Mouse (Mus musculus) R1 (cell line): ENCODE measurements at regions not wholly inside any gene's neighbourhood (a gene's known extent, or its start where the extent isn't known, plus 50 kb on each side); places are given as distances from the start of the nearest gene placed in this dataset.

Experiments
- DNase-seq: peaks from one replicate; pipeline ENCODE4 v3.0.0-alpha.2; 2018; ENCODE audit warnings: low read depth, low spot score

DNA sequence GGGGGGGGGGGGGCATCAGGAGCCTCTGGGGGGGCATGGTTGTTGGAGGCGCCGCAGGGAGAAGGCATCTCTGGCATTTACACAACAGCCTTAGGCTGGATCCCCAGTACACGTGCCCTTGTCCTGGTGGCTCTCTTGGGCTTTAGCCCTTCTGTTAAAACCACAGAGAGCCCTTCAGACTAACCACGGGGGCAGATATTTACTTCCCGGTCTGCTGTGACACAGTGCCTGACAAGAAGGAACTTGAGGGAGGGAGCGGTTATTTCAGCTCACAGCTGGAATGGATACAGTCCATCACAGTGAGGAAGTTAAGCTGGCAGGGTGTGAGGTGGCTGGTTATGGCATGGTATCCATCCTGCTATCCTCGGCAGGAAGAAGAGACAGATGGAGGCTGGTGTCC lies 71.0 kb upstream of the Gm11733 start:
- DNase-seq = no peak

DNA sequence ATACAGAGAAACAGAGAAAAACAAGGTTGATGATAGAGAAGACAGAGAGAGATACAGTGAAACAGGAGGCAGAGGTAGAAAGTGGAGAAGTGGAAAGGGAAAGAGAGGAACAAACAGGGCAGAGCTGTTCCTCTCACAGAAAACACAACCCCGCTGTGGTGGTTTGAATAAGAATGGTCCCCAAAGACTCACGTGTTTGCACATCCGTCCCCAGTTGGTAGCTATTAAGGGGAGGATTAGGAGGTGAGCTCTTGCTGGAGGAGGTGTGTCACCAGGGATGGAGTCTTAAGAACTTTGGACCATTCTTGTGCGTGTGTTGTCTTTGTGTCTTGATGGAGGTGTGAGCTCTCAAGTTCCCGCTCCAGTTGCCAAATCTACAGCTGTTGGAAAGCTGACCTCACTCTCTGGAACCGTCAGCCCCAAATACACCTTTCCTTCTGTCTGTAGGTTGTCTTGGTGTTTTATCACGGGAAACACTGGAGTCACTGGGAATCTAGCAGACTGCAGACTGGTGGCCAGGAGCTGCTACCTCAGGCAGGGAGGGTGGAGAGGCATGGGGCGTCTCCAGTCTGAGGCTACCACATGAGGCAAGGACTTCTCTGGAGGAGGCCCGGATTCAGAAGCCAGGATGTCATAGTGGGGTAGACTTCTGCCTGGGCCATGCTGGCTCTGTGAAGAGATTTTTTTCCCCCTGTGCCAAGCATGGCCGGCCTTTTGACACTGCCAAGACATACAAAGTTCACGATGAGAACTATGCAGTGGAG lies 70.0 kb upstream of the Gm11733 start:
- peak; percentile 96 for DNase-seq

DNA sequence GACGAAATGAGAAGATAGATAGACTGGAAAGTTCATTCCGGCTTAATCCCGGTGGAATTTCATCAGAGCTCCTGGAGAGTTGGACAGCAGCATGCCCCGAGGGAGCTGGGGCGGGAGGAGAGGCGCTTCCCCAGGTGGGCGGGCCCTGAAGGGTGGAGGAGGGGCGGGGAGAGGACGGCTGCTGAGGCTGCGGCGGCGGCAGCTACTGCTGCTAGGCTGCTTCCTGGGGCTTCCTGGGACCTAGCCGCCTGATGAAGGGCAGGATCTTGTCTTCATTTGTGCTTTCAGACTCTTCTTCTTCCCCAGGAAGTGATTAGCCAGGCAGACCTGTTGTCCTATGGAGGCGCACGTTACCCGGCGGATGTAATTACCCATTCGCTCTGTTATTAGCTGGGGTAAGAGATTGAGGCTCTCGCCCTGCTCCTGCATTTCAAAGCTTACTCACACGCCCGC lies 69.3 kb upstream of the Gm11733 start:
- DNase-seq = peak; percentile 91

DNA sequence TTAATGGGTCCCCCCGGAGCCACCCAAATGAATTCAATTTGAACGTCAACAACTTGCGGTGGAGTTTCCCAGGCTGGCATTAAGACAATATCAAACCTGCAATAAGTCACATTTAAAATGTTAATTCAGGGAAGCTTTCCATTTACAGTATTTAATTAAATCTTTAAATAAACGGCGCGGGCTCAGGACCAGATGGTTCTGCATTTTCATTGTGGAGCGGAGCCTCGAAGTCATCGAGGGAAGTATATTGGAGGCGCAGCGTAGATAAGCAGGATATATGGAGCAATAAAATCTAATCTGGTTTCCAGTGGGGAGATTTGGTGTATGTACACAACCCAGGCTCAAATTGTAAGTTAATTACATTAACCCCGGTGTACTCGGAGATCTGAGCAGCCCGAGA lies 68.7 kb upstream of the Gm11733 start:
- no peak for DNase-seq

DNA sequence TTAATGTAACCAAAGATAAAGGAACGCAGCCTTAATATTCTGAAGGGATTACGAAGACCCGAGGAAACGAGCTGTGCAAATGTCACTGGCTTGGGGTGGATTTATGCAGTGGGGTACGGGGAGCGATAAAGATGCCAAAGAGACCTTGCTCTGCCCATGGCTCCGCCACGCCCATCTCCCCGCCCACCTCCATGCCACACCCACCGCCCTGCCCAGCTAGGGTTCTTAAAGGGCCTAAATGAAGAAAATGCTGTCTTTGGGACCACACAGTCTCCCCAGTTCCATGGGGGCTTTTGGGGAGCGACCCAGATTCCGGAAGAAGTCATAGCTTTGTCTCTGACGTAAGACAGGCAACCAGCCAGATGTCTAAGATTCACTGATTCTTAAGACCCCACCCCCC lies 68.2 kb upstream of the Gm11733 start:
- peak; percentile 53 for DNase-seq

DNA sequence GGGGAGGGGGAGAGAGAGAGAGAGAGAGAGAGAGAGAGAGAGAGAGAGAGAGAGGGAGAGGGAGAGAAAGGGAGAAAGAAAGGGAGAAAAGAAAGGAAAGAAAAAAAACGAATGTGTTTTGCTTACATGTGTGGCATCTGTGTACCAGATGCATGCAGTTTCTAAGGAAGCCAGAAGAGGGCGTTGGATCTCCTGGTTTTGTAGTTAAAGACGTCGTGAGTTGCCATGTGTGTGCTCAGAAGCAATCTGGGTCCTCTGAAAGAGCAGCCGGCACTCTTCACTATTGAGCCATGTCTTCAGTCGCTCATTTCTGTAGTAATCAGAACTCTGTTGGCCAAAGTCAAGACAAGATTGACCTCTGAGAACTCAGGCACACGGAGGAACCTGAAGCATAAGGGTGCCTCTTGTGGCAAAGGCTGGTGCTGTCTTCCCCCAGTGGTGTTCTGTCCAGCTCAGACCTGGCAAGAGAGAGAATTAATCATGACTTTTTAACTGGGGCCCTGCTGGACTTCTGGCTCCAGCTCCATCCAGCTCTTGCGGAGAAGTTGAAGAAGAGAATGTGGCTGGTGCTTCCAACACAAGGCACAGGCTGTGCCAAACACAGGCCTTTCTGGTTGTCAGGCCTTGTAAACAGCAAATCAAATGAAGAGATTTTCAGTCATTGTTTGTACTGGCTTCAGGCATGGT lies 67.0 kb upstream of the Gm11733 start:
- DNase-seq = peak; percentile 84

DNA sequence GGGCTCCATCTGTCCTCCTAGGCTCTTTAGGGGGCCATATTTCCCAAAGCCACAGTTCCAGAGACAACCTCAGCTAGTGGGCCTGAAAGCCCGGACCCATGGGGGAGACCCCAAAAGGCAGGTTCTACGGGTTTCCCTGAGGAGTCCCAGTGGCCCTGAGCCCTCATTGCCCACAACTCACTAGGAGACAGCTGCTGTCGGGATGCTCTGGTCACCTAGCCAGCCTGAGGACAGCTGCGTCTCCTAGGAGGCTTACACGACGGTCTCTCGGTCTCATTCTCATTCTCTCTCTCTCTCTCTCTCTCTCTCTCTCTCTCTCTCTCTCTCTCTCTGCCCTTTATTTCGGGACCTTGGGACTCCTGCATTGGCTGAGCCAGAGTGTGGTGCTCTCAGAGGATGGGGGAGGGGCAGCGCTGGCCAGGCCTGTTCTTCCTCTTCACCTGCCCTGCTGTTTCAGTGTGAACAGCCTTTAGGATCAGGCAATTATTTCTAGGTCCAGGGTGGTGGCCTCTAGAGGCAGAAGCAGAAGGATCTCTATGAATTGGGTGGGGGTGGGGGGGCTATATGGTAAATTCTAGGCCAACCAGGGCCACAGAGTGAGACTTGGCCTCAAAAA lies 66.1 kb upstream of the Gm11733 start:
- DNase-seq = no peak

DNA sequence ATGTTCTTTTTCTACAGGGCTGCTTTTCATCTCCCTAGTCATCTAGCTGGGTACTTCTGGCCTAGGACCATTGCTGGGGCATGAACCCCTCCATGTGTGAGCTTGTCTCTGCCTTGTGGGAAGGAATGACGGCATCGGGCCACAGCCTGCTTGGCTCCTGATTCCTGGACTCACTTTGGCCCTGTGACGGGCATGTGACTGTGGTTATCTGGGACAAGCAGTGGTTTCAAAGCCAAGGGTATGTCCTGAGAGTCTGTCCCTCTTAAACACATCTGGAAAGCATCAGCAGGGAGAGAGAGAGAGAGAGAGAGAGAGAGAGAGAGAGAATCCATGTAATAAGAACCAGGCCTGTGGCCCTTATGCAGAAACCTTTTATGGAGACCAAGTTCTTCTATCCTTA lies 65.2 kb upstream of the Gm11733 start:
- DNase-seq = no peak

DNA sequence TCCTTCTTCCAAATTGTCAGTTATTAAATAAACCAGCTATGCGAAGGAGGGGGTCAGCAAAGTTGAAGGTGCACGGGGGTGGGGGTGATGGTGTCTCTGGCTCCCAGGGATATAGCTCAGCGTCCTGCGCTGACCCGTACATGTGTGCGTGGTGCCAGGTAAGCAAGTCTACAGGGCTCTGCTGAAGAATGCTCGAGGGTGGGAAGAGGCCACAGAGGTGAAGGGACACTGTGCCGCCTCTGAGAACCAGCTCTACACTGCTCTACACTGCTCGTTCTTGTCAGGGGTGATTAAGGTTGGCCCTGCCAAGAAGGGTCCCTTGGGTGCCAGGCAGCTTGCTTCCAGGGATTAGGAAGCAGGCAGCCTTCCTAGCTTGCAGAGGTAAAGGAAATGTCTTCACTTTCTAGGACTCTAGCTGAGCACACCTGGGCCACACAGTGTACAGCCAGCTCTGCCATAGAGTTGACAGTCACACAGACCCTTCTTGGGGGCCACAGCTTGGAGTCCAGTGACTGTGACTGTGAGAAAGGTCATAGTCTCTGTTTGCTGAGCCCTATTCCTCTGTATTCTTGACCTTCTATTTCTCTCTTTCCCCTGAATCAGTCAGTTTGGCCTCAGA lies 64.7 kb upstream of the Gm11733 start:
- no peak for DNase-seq

DNA sequence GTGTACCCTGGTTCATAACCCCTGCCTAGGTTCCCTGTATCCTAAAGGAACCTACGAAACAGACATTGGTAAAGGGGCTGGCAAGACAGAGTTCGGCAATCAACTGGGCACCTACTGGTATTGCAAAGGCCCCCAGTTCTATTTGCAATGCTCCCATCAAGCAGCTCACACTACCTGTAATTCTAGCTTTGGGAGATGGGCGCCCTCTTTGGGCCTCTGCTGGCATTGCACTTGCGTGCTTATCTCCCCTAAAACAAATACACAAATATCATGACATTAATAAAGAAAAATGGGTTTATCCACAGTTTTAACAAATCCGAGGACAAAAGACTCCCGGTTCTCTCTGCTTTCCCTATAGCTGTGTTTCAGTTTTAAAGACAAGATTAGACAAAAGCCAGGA lies 61.5 kb upstream of the Gm11733 start:
- peak; percentile 59 for DNase-seq

DNA sequence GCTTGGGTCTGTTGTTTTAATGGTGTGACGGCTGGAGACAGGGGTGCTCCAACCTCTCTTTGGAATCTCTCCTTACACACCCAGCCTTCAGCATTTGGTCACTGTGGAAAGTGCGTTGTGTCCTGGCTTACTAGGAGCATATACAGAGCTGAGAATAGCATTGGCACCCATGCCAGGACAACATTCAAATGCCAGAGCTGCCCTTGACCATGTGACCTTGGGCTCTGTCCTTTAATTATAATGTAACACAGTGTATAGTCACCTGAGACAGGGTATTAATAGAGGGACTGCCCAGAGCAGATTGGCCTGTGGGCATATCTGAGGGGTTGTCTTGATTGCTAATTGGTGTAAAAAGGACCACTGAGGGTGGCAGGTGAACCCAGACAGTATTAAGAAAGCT lies 60.7 kb upstream of the Gm11733 start:
- DNase-seq = no peak

DNA sequence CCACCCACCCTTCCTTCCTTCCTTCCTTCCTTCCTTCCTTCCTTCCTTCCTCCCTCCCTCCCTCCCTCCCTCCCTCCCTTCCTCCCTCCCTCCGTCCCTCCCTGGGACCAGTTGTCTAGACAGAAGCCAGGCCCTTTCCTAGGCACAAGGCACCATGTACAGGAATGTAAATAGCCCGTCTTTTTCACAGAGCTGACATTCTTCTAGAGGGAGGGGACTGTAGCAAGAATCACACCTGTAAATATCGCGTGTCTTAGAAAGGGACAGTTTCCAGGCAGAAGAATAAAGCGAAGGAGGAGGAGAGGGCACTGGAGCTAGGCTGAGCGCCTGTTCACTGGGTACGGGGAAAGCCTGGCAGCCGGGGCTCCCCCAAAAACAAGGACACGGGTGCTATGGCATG lies 58.7 kb upstream of the Gm11733 start:
- DNase-seq = peak; percentile 84

DNA sequence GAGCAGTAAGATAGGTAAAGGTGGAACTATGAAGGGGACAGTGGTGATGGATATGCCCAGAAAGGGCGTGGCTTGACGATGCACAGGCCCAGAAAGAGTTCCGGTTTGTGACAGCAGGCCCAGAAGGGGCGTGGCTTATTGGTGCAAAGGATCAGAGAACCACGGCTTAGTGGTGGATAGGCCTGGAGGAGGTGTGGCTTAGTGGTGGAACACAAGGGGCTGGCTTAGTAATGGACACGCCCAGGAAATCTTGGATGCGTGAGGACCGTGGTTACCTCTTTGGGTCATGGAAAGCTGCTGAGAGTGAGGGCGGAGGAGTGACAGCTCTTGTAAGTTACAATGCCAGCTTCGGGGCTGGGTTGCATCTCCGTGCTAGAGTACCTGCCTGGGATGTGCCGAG lies 58.2 kb upstream of the Gm11733 start:
- peak; percentile 99 for DNase-seq

DNA sequence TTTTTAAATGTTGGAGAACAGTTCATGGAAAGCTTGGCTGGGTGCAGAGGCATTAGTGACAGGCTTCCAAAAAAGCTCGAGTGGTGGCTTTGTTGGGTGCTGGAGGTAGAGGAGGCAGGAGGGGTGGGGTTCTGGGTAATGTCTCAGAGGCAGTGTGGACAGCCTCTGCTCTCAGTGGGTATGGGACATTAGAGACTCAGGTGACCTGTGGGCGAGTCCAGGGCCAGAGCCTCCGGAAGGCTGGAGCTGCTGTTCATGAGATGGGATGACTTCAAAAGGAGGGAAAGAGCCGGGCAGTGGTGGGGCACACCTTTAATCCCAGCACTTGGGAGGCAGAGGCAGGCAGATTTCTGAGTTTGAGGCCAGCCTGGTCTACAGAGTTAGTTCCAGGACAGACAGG lies 57.5 kb upstream of the Gm11733 start:
- DNase-seq = no peak

DNA sequence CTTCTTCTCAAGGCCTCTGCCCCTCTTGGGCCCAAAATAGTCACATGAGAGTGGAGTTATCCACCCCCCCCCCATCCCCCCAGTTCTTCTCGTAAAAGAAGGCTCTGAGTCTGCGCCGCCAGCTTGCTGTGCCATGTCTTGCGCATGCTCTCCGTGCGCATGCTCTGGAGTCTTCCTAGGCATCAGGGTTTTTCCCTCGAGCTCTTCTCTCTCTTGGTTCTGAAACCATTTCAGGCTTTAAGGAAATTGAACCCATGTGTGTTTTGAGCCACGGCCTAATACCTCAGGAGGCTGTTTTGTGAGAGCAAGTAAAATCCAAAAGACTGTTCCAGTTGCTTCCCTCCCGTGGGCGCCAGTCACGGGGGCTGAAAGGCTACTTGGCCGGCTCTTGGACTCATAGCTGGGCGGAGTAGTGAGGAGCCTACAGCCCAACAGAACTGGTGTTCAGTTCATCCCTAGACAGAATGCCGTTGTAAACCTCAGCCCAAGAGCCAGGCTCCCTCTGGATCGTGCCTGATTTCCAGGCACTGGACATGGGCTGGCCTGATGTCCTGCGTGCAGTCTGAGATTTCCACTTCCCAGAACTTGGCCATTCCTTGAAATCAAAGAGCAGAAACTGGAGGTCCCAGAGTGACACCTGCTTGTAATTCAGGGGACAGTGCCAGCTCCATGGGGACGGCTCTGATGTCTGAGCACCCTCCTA lies 56.2 kb upstream of the Gm11733 start:
- DNase-seq = peak; percentile 32

DNA sequence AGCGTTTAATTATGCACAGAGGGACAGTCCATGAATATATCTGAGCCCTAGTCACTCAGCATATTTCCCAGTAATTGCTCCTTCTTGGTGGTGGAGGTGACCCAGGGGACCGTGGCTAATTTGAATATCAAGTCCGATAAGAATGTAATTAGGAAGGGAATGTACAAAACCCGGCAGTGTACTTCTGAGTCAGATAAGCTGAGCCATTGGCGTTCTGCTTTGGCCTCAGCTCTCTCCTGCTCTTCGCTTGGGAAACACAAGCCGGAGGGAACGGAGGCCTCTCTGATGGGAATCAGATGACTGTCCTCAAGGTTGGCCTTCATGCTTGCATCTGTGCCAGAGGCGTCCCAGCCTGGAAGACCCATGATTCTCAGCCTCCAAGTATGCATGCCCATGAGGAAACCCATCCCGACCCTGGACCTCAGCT lies 54.8 kb upstream of the Gm11733 start:
- no peak for DNase-seq

DNA sequence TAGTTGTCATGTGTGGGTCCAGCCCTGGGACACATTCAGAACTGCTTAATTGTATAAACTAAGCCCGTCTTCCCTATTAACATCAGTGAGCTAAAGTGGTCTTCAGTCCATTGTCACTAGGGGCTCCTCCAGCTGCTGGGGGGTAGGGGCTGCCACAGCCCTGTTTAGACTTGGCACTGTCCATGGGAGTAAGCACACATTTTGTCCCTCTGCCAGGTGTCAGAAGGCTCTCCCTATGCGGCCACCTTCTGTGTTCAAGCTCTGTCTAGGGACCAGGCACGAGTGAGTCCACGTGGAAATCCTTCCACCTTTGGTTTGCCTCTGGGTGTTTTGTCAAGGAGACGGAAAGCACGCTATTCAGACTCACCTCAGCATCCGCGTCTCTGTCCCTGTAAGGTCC lies 54.3 kb upstream of the Gm11733 start:
- no peak for DNase-seq

DNA sequence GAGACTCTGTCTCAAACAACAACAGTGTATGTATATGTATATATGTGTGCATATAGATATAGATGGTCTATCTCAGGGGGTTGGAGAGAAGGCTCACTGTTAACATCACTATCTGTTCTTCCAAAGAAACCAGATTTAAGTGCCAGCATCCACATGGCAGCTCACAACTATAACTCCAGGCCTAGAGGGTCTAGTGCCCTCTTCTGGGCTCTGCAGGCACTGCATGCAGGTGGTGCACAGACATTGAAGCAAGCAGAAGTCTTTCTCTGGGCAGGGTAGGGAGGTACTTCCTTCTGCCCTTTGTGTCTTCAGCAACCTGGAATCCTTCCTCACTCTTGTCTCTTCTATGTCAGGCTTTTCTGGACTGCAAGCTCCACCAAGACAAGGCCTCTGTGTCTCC lies 50.1 kb upstream of the Gm11733 start:
- peak; percentile 70 for DNase-seq
